Mouse (Mus musculus) bone marrow, adult 2 months (tissue): ENCODE measurements around the gene Mical2. TPM values are rescaled to one million over a fixed set of nuclear protein-coding genes. Genes with fewer than 3 reads are reported as not detected.

Experiments
- H3K27ac ChIP-seq: fragments of 200-500 bp; 2 replicates; pipeline ENCODE4 v1.5.1; 2012; ENCODE audit warnings: low read depth, mild to moderate bottlenecking, control low read depth, inconsistent platforms, low read length; ENCODE audit not compliant: control insufficient read depth, poor library complexity, insufficient read depth
- H3K4me1 ChIP-seq: fragments of 200-500 bp; 2 replicates; pipeline ENCODE4 v1.6.1; 2011; ENCODE audit warnings: low read length; ENCODE audit not compliant: control insufficient read depth, insufficient read depth
- H3K4me3 ChIP-seq: fragments of 200-500 bp; replicated peaks from 2 replicates; pipeline ENCODE3; 2011; ENCODE audit warnings: mild to moderate bottlenecking, low read depth, low read length, control low read depth; ENCODE audit not compliant: control insufficient read depth
- CTCF ChIP-seq: fragments of 200-500 bp; IDR thresholded peaks from 2 replicates; pipeline ENCODE4 v1.5.1; 2011; ENCODE audit warnings: low read length, control low read depth; ENCODE audit not compliant: control insufficient read depth, insufficient read depth
- POLR2A ChIP-seq: fragments of 200-500 bp; IDR thresholded peaks from 2 replicates; pipeline ENCODE4 v1.6.1; 2011; ENCODE audit warnings: low read depth, mild to moderate bottlenecking, control low read depth, low read length, borderline replicate concordance; ENCODE audit not compliant: control insufficient read depth
- WGBS: fragments of 180-500 bp; shearing (Covaris S2); methylation state at CpG from one replicate; pipeline ENCODE4 v1.1.7; 2018; 5-methylcytosine and 5-hydroxymethylcytosine counted together
- polyA plus RNA-seq: library from polyadenylated mRNA; stranded (reverse); fragments of >200 nt; gene quantifications from 2 replicates; pipeline ENCODE4 v1.2.4, GENCODE M21; 2011; ENCODE audit warnings: low replicate concordance; ENCODE audit not compliant: missing spikeins, insufficient read depth, insufficient read length

Mical2 gene
- polyA plus RNA-seq, 1 experiment = 2.3 TPM

DNA sequence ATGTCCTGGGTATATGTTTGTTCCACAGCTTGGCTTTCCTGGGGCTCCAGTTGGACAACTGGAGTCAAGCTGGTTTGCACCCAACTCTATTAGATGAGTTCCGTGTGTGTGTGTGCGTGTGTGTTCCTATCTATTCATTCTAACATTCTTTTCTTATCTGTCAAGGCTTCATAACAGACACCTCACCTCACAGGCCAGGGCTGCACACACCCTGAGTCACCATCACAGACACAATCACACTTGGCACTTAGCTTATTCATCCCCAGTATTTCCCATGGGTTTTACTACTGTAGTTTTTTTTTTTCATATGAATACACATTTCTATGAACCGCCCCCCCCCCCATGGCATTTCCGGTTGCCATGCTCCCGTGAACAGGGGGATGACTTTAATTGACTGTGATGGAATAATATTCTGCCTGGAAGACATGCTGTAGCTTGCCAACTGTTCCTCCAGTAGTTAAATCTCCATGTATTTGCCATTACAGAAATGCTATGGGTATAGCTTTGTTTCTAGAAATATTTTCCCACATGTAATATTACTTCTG, 230.0 kb downstream of the Mical2 start:
- no peak for TF ChIP-seq CTCF
- no peak for TF ChIP-seq POLR2A
- 84% methylated on average over 5 of the region's 5 CpGs for WGBS
- H3K4me1 ChIP-seq = no peaks in the 10 kb centered on the region; the same call in 1 of the 2 replicates
- no peak overlapping the region for H3K27ac ChIP-seq
- H3K4me3 ChIP-seq = no peak overlapping the region

DNA sequence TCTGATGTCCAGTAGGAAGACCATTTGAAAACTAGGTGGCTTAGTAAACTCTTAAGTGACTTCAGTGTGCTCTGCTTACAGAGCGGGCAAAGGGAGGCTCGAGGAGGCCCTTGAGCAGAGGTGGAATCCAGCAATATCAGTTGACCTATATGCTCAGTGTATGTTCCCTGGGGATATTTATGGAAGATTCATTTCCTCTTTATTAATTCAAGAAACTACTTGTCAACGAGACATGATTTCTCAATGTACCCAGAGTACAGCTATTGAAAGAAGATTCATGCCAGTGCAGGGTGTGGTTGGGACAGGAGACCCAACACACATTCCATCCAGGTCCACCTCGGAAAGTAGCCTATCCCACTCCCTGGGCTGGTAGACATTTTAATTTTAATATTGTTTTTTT, 231.7 kb downstream of the Mical2 start:
- Histone ChIP-seq H3K4me3 (no peak overlapping the region), H3K27ac (no peak overlapping the region), H3K4me1 (no peaks in the 10 kb centered on the region; the same call in 1 of the 2 replicates)
- TF ChIP-seq CTCF (no peak), POLR2A (no peak)
- 77% methylated on average over 4 of the region's 4 CpGs for WGBS

DNA sequence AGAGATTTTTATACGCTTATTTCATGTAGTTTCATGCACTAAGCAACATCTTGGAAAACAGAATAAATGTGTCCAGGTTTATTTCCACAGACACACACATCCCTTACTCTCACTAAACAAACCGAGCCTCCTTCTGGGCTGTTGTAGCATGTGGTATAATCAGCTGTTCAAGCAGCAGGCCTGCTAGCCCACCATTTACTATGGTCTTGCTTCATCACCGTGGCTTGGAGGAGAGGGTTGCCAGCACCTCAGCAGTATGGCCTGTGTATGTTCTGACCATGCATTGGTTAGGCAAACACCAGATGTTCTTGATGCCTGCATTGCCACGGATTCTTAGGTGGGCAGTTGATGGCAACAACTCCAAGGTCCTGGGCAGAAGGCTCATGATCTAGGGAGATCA, 232.3 kb downstream of the Mical2 start:
- no peaks in the 10 kb centered on the region; the same call in 1 of the 2 replicates for H3K4me1 ChIP-seq
- no peak overlapping the region for H3K4me3 ChIP-seq
- WGBS = 70% methylated on average over 4 of the region's 4 CpGs
- TF ChIP-seq CTCF (no peak), POLR2A (no peak)
- H3K27ac ChIP-seq = no peak overlapping the region

DNA sequence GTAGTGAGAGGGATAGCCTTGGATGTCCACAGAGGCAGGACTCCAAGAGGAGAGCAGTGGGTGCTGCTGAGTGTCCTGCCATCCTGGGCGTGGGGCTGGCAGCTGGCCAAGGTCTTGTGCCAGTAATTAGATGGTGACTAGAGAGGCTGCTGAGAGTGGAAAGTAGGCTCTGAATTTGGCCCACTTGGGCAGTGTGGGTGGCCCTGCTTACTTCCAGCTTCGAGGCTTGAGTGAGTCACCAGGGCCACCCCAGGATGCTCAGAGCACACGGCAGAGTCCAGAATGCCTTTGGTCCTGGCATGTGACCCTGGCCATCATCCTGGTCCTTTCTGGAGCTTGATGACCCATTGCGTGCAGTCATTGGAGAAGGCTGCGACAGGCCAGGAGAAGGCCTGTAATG, 232.8 kb downstream of the Mical2 start:
- WGBS = 69% methylated on average over 5 of the region's 5 CpGs
- H3K4me3 ChIP-seq = no peak overlapping the region
- TF ChIP-seq POLR2A (no peak), CTCF (no peak)
- H3K4me1 ChIP-seq = no peaks in the 10 kb centered on the region; the same call in 1 of the 2 replicates
- H3K27ac ChIP-seq = no peak overlapping the region

Other genes starting within 250 kb of the Mical2 start
- gene Usp47, start 202.4 kb upstream of the Mical2 start, polyA plus RNA-seq = 14.4 and 25.5 TPM in 2 replicates
- gene Dkk3, start 66.8 kb upstream of the Mical2 start, polyA plus RNA-seq = 1.1 and 1.2 TPM in 2 replicates
- gene Parva, start 201.6 kb downstream of the Mical2 start, polyA plus RNA-seq = 5.9 and 6.2 TPM in 2 replicates